Mouse (Mus musculus) intestine, embryonic 16.5 days (tissue): ENCODE measurements around the gene Lgalsl. TPM values are rescaled to one million over a fixed set of nuclear protein-coding genes. Genes with fewer than 3 reads are reported as not detected.

ENCODE experiments used
- ATAC-seq: fragments of 200-750 bp; cut with Nextera tagmentation; 2 replicates; pipeline ENCODE4 v1.8.0; 2017; ENCODE audit warnings: moderate TSS enrichment, moderate library complexity
- H3K27ac ChIP-seq: fragments of 300-500 bp; sonication (generic); 2 replicates; pipeline ENCODE4 v1.5.1; 2014; ENCODE audit warnings: mild to moderate bottlenecking, low read length
- H3K27me3 ChIP-seq: fragments of 300-500 bp; sonication (generic); replicated peaks from 2 replicates; pipeline ENCODE4 v1.6.1; 2014; ENCODE audit warnings: low read length, control low read depth, mixed read lengths; ENCODE audit not compliant: control insufficient read depth, insufficient read depth
- H3K36me3 ChIP-seq: fragments of 300-500 bp; sonication (generic); 2 replicates; pipeline ENCODE4 v1.6.1; 2014; ENCODE audit warnings: low read length, control low read depth; ENCODE audit not compliant: control insufficient read depth, insufficient read depth
- H3K4me1 ChIP-seq: fragments of 300-500 bp; sonication (generic); 2 replicates; pipeline ENCODE4 v1.6.1; 2014; ENCODE audit warnings: low read length, control low read depth, mixed read lengths; ENCODE audit not compliant: control insufficient read depth, insufficient read depth
- H3K4me2 ChIP-seq: fragments of 300-500 bp; sonication (generic); 2 replicates; pipeline ENCODE4 v1.6.1; 2014; ENCODE audit warnings: low read depth, low read length, control low read depth
- H3K4me3 ChIP-seq: fragments of 300-500 bp; sonication (generic); 2 replicates; pipeline ENCODE4 v1.5.1; 2014; ENCODE audit warnings: mild to moderate bottlenecking, low read length
- H3K9ac ChIP-seq: fragments of 300-500 bp; sonication (generic); 2 replicates; pipeline ENCODE4 v1.6.1; 2014; ENCODE audit warnings: low read depth, low read length
- H3K9me3 ChIP-seq: fragments of 300-500 bp; sonication (generic); 2 replicates; pipeline ENCODE4 v1.6.1; 2016; ENCODE audit warnings: low read length, control low read depth; ENCODE audit not compliant: control insufficient read depth
- WGBS: fragments of 180-500 bp; shearing (Covaris S2); extraction: QIAGEN DNeasy Blood & Tissue Kit; methylation state at CpG from one replicate; pipeline ENCODE4 v1.1.7; 2014; 5-methylcytosine and 5-hydroxymethylcytosine counted together
- polyA plus RNA-seq: library from polyadenylated mRNA; unstranded; fragments of >200 nt; fragmentation: Nextera tagmentation; extraction: Ambion mirVana; gene quantifications from 2 replicates; pipeline ENCODE4 v1.2.1, GENCODE M21; 2015

Gene Lgalsl
- polyA plus RNA-seq, 1 experiment from 2014 or later: 24.0 TPM

GRCm38 (mm10) chr11:20778861-20779563 is 51.8 kb downstream of the Lgalsl start:
- no peaks in the 10 kb centered on the region for H3K4me1 ChIP-seq
- H3K4me2 ChIP-seq: no peak overlapping the region
- no peak for ATAC-seq
- no peak overlapping the region for H3K27ac ChIP-seq
- H3K9me3 ChIP-seq: no peaks in the 10 kb centered on the region
- no peak overlapping the region for H3K4me3 ChIP-seq
- no peak overlapping the region for H3K9ac ChIP-seq
- WGBS: 84% methylated on average over 3 of the region's 3 CpGs
- H3K36me3 ChIP-seq: no peaks in the 10 kb centered on the region
- H3K27me3 ChIP-seq: no peaks in the 10 kb centered on the region

DNA sequence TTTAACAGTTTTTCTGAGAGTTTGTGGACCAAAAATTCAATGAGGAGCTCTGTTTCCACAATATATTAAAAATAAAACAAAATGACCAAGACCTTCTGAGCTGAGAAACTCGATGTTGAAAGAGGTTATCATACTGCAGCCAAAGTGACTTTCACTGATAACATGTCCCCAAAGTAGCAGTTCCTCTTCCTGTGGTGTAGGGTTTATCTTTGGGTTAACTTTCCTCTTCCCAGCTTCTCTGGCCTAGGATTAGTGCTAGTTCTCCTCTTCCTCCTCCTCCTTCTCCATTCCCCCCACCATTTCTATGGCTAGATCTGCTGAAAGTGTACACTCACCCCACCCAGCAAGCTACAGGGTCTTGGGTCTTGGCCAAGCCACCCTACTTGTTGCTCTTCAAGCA is 52.6 kb downstream of the Lgalsl start:
- Histone ChIP-seq H3K9ac (no peak overlapping the region), H3K4me1 (no peaks in the 10 kb centered on the region), H3K4me3 (no peak overlapping the region), H3K27me3 (no peaks in the 10 kb centered on the region), H3K9me3 (no peaks in the 10 kb centered on the region), H3K27ac (no peak overlapping the region), H3K4me2 (no peak overlapping the region), H3K36me3 (no peaks in the 10 kb centered on the region)
- no peak for ATAC-seq
- WGBS: 66% methylated on average over 1 of the region's 1 CpGs

- no peaks in the 10 kb centered on the region for H3K9me3 ChIP-seq
- H3K4me1 ChIP-seq: 0 out of 2 replicates have a peak, but pooled peaks cover 3% of the 10 kb centered on the region
- H3K9ac ChIP-seq: no peak overlapping the region
- peak; percentile 81 for ATAC-seq
- H3K27ac ChIP-seq: no peak overlapping the region
- no peaks in the 10 kb centered on the region for H3K36me3 ChIP-seq
- H3K27me3 ChIP-seq: no peaks in the 10 kb centered on the region
- H3K4me3 ChIP-seq: no peak overlapping the region
- no peak overlapping the region for H3K4me2 ChIP-seq
Measured at GRCm38 (mm10) chr11:20776668-20777067, 54.2 kb downstream of the Lgalsl start.

Other genes with a start within 250 kb of the Lgalsl start
- gene Aftph, start 89.5 kb downstream of the Lgalsl start, polyA plus RNA-seq: 21.2 and 22.6 TPM in 2 replicates